Mouse (Mus musculus) NIH3T3 (cell line): ENCODE results near the gene Dpep2nb.

Experiments used
- DNase-seq: peaks from one replicate; pipeline ENCODE4 v3.0.0-alpha.2; 2012; ENCODE audit warnings: low read depth

The Dpep2nb gene

DNA sequence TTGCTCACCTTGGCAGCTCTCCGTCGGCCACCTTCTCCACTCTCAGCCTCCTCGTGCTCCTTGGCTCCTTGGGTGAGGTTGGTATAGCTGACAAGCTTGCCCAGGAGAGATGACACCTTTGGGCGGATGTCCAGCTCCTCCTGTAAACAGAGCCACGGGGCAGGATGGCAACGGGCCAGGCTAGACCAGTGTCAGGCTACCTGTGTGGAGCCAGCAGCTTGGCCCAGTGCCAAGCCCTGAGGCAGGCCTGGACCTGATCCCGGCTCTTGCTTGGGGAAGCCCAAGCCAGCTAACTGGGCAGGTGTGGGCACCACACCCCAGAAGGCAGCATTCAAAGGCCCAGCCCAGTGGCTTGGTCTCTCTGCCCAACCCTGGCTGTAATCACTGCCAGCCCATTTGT lies 46.4 kb downstream of the Dpep2nb start:
- DNase-seq = peak; percentile 18

DNA sequence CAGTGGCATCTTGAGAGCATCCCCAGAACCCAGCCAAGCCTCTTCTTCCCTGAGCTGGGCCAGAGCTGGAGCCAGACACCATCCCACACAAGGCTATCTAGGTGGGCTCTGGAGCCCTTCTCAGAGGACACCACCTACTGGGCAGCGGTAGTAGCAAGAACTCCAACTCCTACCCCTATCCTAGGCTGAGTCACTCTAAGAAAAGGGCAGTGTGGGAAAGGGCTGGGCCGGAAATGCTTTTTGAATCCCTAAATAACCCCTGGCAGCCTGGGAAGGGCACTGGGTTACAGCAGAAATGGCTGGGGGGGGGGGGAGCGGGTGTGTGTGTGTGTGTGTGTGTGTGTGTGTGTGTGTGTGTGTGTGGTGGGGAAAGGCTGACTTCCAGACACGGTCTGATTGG lies 48.0 kb downstream of the Dpep2nb start:
- DNase-seq = peak; percentile 51

DNA sequence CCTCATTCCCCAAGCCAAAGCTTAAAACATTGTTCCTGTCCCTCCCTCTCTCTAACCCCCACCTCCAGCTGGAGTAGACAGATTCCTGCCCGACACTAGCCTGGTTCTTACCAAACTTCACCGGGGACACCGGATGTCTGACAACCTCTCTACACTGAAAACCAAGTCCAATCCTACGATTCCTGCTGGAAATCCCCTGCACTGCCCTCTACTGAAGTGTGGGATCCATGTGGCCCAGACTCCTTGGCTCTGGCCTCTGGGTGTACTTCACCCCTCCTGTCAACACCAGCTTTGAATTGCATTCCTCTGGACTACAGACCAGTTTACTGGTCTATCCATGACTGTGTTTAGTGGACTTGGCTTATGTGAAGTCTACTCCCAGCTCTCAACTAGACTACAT lies 49.2 kb downstream of the Dpep2nb start:
- peak; percentile 73 for DNase-seq

DNA sequence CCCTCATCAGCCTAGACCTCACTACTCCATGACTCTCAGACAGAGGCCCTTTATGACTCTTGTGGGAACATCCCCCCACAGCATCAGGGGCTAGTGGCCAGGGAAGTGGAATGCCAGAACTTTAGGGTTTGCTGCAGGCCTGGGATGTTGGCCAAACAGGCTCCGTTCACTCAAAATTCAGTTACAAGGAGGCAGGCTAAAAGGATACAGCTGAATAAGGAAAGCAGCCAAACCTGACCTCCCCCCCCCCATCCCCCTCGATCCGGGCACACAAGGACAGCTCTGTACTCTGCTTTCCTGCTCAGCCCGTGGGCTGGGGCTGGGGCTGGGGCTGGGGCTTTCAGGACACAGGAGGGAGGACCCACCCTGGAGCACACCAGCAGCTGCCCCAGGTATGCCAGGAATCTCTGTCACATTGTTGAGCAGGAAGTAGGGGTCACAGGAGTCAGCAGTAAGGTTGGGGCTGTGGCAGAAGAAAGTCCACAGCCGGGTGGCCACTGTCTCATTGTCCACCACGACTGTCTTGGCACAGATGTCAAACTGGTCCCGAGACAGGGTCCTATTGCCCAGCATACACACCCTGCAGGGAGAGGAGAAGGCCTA lies 54.6 kb downstream of the Dpep2nb start:
- DNase-seq = peak; percentile 66

DNA sequence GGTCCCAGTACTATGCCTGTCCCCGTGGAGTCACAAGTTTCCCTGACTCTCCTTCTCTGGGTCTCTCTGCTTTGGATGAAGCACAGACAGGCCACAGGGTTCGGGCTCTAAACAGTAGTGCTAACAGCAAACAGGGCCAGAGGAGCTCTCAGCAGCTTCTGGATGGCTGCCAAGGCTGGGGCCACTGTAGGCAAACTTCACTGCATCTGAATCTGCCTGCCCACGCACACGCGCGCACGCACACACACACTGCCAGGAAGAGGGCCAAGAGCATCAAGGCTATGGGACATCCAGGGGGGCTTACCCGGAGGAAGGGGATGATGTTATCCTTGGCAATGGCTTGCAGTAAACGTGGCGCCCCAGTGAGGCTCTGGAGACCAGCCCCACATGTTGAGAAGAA lies 56.4 kb downstream of the Dpep2nb start:
- DNase-seq = peak; percentile 51
